Mouse (Mus musculus): ENCODE results near the gene Zfp697. TPM values are rescaled to one million over a fixed set of nuclear protein-coding genes. Genes with fewer than 3 reads are reported as not detected.
A peak's percentile ranks its signal among the peaks of the same experiment; 100 is the strongest.

Gene Zfp697
- polyA plus RNA-seq, 1 experiment from 2014 or later: 9.2 TPM

DNA sequence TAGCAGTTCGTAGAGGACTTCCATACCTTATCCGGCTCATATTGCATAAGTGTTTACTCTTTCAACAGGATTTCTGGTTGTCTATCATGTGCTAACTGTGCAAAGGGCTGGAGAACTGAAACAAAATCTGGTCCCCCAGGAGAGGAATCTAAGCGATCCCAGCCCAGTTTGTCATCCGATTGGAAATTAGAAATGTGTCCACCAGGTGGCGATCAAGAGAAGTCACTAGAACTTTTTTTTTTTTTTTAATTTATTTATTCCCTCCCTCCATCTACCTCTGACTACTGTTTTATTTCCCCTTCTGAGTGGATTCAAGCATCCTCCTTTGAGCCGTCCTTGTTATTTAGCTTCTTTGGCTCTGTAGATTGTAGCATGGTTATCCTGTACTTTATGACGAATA lies 28.4 kb upstream of the Zfp697 start:
- Histone ChIP-seq H3K9me3 (ENCODE audit: low read length) (no peaks in the 10 kb centered on the region), H3K4me3 (ENCODE audit: low read depth, low read length) (no peak overlapping the region), H3K27ac (ENCODE audit: low read length) (no peak overlapping the region), H3K4me1 (ENCODE audit: insufficient read depth, low read depth, low read length) (no peaks in the 10 kb centered on the region), H3K4me2 (replicated peaks; ENCODE audit: low read depth, low read length) (no peak overlapping the region), H3K9ac (replicated peaks; ENCODE audit: low read depth) (no peak overlapping the region), H3K27me3 (replicated peaks; ENCODE audit: insufficient read depth, low read length) (no peaks in the 10 kb centered on the region), H3K36me3 (ENCODE audit: insufficient read depth, low read length) (no peaks in the 10 kb centered on the region)
- TF ChIP-seq EP300 (IDR thresholded peaks at IDR 0.05) (no peak), CTCF (IDR thresholded peaks at IDR 0.05) (peak; percentile 68)
- peak; percentile 62 for DNase-seq (ENCODE audit: low spot score)
- 21% methylated on average over 7 of the region's 7 CpGs for WGBS
- ATAC-seq: no peak

DNA sequence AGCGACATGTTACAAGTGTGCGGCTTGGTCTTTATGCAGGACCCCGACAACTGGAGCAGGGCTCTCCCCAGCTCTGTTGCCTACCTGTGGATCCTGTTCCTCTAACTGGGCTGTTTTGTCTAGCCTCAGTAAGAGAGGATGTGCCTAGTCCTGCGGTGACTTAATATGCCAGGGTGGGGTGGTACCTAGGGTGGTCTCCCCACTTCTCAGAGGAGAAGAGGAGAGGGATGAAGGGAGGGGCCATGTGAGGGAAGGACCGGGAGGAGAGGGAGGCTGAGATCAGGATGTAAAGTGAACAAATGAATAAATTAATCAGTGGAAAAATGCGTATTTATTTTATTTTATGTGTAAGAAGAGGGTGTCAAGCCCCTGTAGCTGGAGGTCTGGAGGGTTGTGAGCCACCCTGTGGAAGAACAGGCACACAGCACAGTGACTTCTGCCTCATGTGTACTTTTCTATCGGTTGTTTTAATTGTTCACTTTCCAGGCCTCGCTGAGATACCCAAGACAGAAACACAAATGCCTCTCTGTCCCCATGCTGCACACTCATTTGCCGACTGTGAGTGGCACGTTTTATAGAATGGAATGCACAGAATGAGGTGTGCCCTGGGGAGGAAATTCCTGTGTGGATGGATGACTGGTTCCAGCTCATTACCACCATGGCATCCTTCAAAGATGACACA lies 26.8 kb upstream of the Zfp697 start:
- DNase-seq (ENCODE audit: low spot score): peak; percentile 41
- WGBS: 56% methylated on average over 10 of the region's 10 CpGs

DNA sequence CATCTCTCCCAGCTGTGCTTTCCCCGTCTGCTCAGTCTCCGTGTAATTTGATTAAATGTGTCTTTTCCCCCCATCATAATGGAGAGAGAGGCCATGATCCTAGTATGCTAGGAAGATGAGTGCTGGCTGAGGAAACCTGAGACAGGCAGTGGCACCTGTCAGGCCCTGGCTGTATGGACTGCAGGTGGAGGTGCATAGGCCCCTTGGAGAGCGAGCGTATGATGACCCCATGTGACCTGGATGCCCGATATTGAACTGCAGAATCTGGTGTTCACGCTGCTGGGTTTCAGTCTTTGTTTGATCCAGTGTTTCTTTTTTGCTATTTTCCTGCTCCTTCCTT lies 26.3 kb upstream of the Zfp697 start:
- Histone ChIP-seq H3K4me1 (ENCODE audit: insufficient read depth, low read depth, low read length) (no peaks in the 10 kb centered on the region), H3K36me3 (ENCODE audit: insufficient read depth, low read length) (no peaks in the 10 kb centered on the region), H3K27ac (ENCODE audit: low read length) (no peak overlapping the region), H3K4me3 (ENCODE audit: low read depth, low read length) (no peak overlapping the region), H3K9me3 (ENCODE audit: low read length) (no peaks in the 10 kb centered on the region), H3K27me3 (replicated peaks; ENCODE audit: insufficient read depth, low read length) (no peaks in the 10 kb centered on the region), H3K4me2 (replicated peaks; ENCODE audit: low read depth, low read length) (no peak overlapping the region), H3K9ac (replicated peaks; ENCODE audit: low read depth) (no peak overlapping the region)
- DNase-seq (ENCODE audit: low spot score): no peak
- WGBS: 65% methylated on average over 6 of the region's 6 CpGs
- ATAC-seq: 0 out of 2 replicates have a peak, but pooled peaks have one; percentile 4
- TF ChIP-seq CTCF (IDR thresholded peaks at IDR 0.05) (no peak), EP300 (IDR thresholded peaks at IDR 0.05) (no peak)

More for the DNA sequence above, 26.8 kb upstream of the Zfp697 start:
- no peak overlapping the region for H3K4me2 ChIP-seq (replicated peaks; ENCODE audit: low read depth, low read length)
- 0 out of 2 replicates have a peak overlapping the region, but pooled peaks have one; percentile 23 for H3K27ac ChIP-seq (ENCODE audit: low read length)
- H3K9me3 ChIP-seq (ENCODE audit: low read length): no peaks in the 10 kb centered on the region
- TF ChIP-seq EP300 (IDR thresholded peaks at IDR 0.05): peak; percentile 77
- TF ChIP-seq CTCF (IDR thresholded peaks at IDR 0.05): peak; percentile 28; the same call in 1 of the 2 replicates
- no peaks in the 10 kb centered on the region for H3K27me3 ChIP-seq (replicated peaks; ENCODE audit: insufficient read depth, low read length)
- H3K4me3 ChIP-seq (ENCODE audit: low read depth, low read length): no peak overlapping the region
- H3K4me1 ChIP-seq (ENCODE audit: insufficient read depth, low read depth, low read length): no peaks in the 10 kb centered on the region
- ATAC-seq: peak; percentile 84
- H3K36me3 ChIP-seq (ENCODE audit: insufficient read depth, low read length): no peaks in the 10 kb centered on the region
- no peak overlapping the region for H3K9ac ChIP-seq (replicated peaks; ENCODE audit: low read depth)

DNA sequence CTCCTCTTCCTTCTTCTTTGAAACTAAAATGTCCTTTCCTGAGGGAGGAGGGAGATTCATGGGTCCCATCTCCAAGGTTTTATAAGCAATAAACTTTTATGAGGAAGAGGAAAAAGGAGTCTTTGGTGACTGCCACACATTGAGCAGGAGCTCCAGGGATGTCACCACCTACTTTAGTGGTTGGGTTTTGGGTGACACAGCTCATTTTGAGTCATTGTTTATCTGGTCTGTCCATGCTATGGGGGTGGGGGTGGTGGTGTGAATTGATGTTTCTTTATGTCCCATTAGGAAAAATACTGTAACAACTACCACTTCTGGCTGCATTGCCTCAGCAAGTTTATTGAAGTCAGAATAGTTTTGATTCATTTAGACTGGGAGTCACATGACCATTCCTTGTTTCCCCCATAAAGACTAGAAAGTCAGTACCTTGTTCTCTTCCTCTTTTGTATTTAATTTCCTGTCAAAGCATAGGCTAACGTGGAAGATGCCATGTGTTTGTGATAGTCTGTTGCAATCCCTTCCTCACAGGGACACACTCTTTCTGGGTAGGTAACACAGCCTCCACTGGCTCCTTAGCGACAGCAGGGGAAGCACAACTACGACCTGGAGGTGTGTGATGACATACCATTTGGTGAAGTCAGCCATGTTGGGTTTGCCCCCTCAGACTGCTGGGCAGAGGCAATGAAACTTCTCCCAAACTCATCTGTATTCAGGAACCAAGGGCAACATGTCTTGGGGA lies 25.5 kb upstream of the Zfp697 start:
- WGBS: 43% methylated on average over 3 of the region's 3 CpGs
- Histone ChIP-seq H3K27me3 (replicated peaks; ENCODE audit: insufficient read depth, low read length) (no peaks in the 10 kb centered on the region), H3K4me1 (ENCODE audit: insufficient read depth, low read depth, low read length) (no peaks in the 10 kb centered on the region), H3K27ac (ENCODE audit: low read length) (no peak overlapping the region), H3K36me3 (ENCODE audit: insufficient read depth, low read length) (no peaks in the 10 kb centered on the region), H3K9me3 (ENCODE audit: low read length) (no peaks in the 10 kb centered on the region), H3K4me3 (ENCODE audit: low read depth, low read length) (no peak overlapping the region), H3K9ac (replicated peaks; ENCODE audit: low read depth) (no peak overlapping the region), H3K4me2 (replicated peaks; ENCODE audit: low read depth, low read length) (no peak overlapping the region)
- ATAC-seq (no peak), DNase-seq (ENCODE audit: low spot score) (no peak)
- no peak for TF ChIP-seq CTCF (IDR thresholded peaks at IDR 0.05)
- TF ChIP-seq EP300 (IDR thresholded peaks at IDR 0.05): no peak

DNA sequence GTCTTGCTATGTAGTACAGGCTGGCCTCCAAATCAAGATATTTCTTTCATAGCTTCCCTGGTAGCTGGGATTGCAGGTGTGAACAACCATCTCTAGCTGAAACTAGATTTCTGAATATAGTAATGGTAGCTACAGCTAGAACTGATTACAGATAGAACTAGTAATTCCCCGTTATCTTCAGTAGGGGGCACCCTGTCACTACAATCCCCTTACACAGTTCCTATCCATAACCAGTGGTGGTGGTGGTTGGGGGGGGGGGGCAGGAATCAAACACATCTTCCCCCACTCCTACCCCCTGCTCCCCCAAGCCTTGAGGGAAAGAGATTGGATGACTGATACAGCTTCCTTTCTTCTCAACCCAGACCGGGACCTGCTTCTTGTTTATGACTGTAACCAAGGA lies 19.5 kb upstream of the Zfp697 start:
- no peak overlapping the region for H3K9ac ChIP-seq (replicated peaks; ENCODE audit: low read depth)
- no peak overlapping the region for H3K4me2 ChIP-seq (replicated peaks; ENCODE audit: low read depth, low read length)
- H3K27ac ChIP-seq (ENCODE audit: low read length): no peak overlapping the region
- no peaks in the 10 kb centered on the region for H3K4me1 ChIP-seq (ENCODE audit: insufficient read depth, low read depth, low read length)
- ATAC-seq (0 out of 2 replicates have a peak, but pooled peaks have one; percentile 35), DNase-seq (ENCODE audit: low spot score) (peak; percentile 65)
- TF ChIP-seq EP300 (IDR thresholded peaks at IDR 0.05): no peak
- peak; percentile 82 for TF ChIP-seq CTCF (IDR thresholded peaks at IDR 0.05)
- no peak overlapping the region for H3K4me3 ChIP-seq (ENCODE audit: low read depth, low read length)
- WGBS: 30% methylated on average over 2 of the region's 2 CpGs
- H3K9me3 ChIP-seq (ENCODE audit: low read length): no peaks in the 10 kb centered on the region
- no peaks in the 10 kb centered on the region for H3K36me3 ChIP-seq (ENCODE audit: insufficient read depth, low read length)
- H3K27me3 ChIP-seq (replicated peaks; ENCODE audit: insufficient read depth, low read length): no peaks in the 10 kb centered on the region

DNA sequence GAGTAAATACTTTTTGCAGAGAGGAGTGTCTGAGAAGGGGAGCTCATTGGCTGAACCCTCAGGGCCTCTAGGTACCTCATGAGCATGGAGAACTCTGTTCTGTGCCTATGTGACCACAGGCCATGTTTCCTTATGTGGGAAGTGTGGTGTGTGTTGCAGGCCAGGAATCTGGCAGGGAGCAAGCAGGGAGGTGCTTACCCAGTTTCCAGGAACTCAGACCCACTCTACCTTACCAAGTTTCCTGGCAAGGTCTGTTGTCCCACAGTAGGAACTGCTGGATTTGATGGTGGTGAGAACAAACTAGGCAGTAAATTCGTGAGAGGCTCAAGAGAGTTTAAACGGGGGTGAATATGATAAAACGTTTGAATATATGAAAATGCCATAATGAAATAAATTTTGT lies 16.2 kb upstream of the Zfp697 start:
- DNase-seq (ENCODE audit: low spot score) (no peak), ATAC-seq (no peak)
- no peak overlapping the region for H3K4me3 ChIP-seq (ENCODE audit: low read depth, low read length)
- no peak overlapping the region for H3K4me2 ChIP-seq (replicated peaks; ENCODE audit: low read depth, low read length)
- H3K9ac ChIP-seq (replicated peaks; ENCODE audit: low read depth): no peak overlapping the region
- 66% methylated on average over 3 of the region's 3 CpGs for WGBS
- H3K27ac ChIP-seq (ENCODE audit: low read length): no peak overlapping the region
- no peaks in the 10 kb centered on the region for H3K4me1 ChIP-seq (ENCODE audit: insufficient read depth, low read depth, low read length)
- no peaks in the 10 kb centered on the region for H3K9me3 ChIP-seq (ENCODE audit: low read length)
- H3K36me3 ChIP-seq (ENCODE audit: insufficient read depth, low read length): no peaks in the 10 kb centered on the region
- TF ChIP-seq EP300 (IDR thresholded peaks at IDR 0.05) (no peak), CTCF (IDR thresholded peaks at IDR 0.05) (no peak)
- no peaks in the 10 kb centered on the region for H3K27me3 ChIP-seq (replicated peaks; ENCODE audit: insufficient read depth, low read length)
